Mouse (Mus musculus): ENCODE data around the gene Cpsf4l.

DNA sequence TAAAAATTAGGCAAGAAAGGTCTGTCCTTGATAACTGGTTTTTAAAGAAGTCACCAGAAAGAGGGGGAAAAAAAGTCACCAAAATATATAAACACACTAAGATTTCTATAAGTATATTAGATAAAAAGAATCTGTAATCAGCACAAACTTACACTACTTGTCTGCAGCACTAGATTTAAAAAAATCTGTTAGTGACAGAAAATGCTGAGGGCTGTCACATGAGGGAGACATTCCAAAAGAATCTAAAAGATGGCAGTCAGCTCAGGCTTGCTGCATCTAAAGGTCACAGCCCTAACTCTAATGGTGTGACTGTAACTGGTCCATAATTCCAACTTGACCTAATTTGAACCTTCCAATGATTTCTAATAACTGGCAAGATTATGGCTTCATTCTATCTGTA lies 27.8 kb downstream of the Cpsf4l start:
- TF ChIP-seq CTCF (IDR thresholded peaks at IDR 0.05; ENCODE audit: low read depth) (no peak), EP300 (IDR thresholded peaks at IDR 0.05; ENCODE audit: low read depth) (no peak)

Measured in heart, postnatal 0 days (tissue).